Mouse (Mus musculus) hindbrain, embryonic 15.5 days (tissue): Measurements from ENCODE around the gene Nuak2. TPM values are rescaled to one million over a fixed set of nuclear protein-coding genes. Genes with fewer than 3 reads are reported as not detected.

Experiments used
- ATAC-seq: fragments of 200-750 bp; cut with Nextera tagmentation; 2 replicates; pipeline ENCODE4 v1.8.0; 2017; ENCODE audit warnings: low read depth, moderate number of reproducible peaks, moderate TSS enrichment; ENCODE audit not compliant: low FRiP score
- H3K27ac ChIP-seq: fragments of 300-500 bp; sonication (generic); replicated peaks from 2 replicates; pipeline ENCODE4 v1.5.1; 2015; ENCODE audit warnings: mild to moderate bottlenecking, inconsistent platforms
- H3K27me3 ChIP-seq: fragments of 300-500 bp; sonication (generic); 2 replicates; pipeline ENCODE4 v1.6.1; 2015; ENCODE audit warnings: control low read depth, inconsistent platforms
- H3K36me3 ChIP-seq: fragments of 300-500 bp; sonication (generic); 2 replicates; pipeline ENCODE4 v1.6.1; 2015; ENCODE audit warnings: control low read depth, inconsistent platforms
- H3K4me1 ChIP-seq: fragments of 300-500 bp; sonication (generic); replicated peaks from 2 replicates; pipeline ENCODE4 v1.6.1; 2015; ENCODE audit warnings: control low read depth, inconsistent platforms
- H3K4me2 ChIP-seq: fragments of 300-500 bp; sonication (generic); 2 replicates; pipeline ENCODE4 v1.6.1; 2015; ENCODE audit warnings: moderate library complexity, mild to moderate bottlenecking, inconsistent platforms
- H3K4me3 ChIP-seq: fragments of 300-500 bp; sonication (generic); 2 replicates; pipeline ENCODE4 v1.5.1; 2015; ENCODE audit warnings: mild to moderate bottlenecking, inconsistent platforms
- H3K9ac ChIP-seq: fragments of 300-500 bp; sonication (generic); 2 replicates; pipeline ENCODE4 v1.6.1; 2015; ENCODE audit warnings: inconsistent platforms
- H3K9me3 ChIP-seq: fragments of 300-500 bp; sonication (generic); 2 replicates; pipeline ENCODE4 v1.6.1; 2016; ENCODE audit warnings: control low read depth, inconsistent platforms
- WGBS: fragments of 180-500 bp; shearing (Covaris S2); methylation state at CpG from one replicate; pipeline ENCODE4 v1.1.7; 2015; 5-methylcytosine and 5-hydroxymethylcytosine counted together
- polyA plus RNA-seq: library from polyadenylated mRNA; unstranded; fragments of >200 nt; fragmentation: Nextera tagmentation; extraction: Ambion mirVana; gene quantifications from 2 replicates; pipeline ENCODE4 v1.2.1, GENCODE M21; 2015

The Nuak2 gene
- polyA plus RNA-seq, 1 experiment from 2014 or later, result 12.9 TPM

- Histone ChIP-seq H3K27me3 (no peaks in the 10 kb centered on the region), H3K4me1 (peaks cover 65% of the 10 kb centered on the region), H3K9ac (peak overlapping the region; percentile 86; the same call in 1 of the 2 replicates), H3K27ac (no peak overlapping the region; the same call in 1 of the 2 replicates), H3K36me3 (no peaks in the 10 kb centered on the region), H3K4me3 (peak overlapping the region; percentile 65), H3K4me2 (peak overlapping the region; percentile 98), H3K9me3 (no peaks in the 10 kb centered on the region)
- WGBS, result 80% methylated on average over 5 of the region's 5 CpGs
- ATAC-seq, result no peak
These were observed 16.2 kb upstream of the Nuak2 start for GRCm38 (mm10) chr1:132299744-132300143.

- Histone ChIP-seq H3K4me3 (no peak overlapping the region), H3K4me1 (peaks cover 51% of the 10 kb centered on the region), H3K4me2 (peak overlapping the region; percentile 98; the same call in 1 of the 2 replicates), H3K36me3 (no peaks in the 10 kb centered on the region), H3K27ac (no peak overlapping the region), H3K9ac (no peak overlapping the region), H3K27me3 (no peaks in the 10 kb centered on the region), H3K9me3 (no peaks in the 10 kb centered on the region)
- WGBS, result 75% methylated on average over 5 of the region's 5 CpGs
- ATAC-seq, result no peak
These were observed 14.7 kb upstream of the Nuak2 start for GRCm38 (mm10) chr1:132301242-132301641.

- Histone ChIP-seq H3K4me2 (peak overlapping the region; percentile 98; the same call in 1 of the 2 replicates), H3K27ac (no peak overlapping the region), H3K4me1 (peaks cover 46% of the 10 kb centered on the region), H3K9me3 (no peaks in the 10 kb centered on the region), H3K9ac (no peak overlapping the region), H3K4me3 (no peak overlapping the region), H3K36me3 (no peaks in the 10 kb centered on the region), H3K27me3 (no peaks in the 10 kb centered on the region)
- 92% methylated on average over 9 of the region's 9 CpGs for WGBS
- ATAC-seq, result no peak
These were observed 13.5 kb upstream of the Nuak2 start for GRCm38 (mm10) chr1:132302341-132302866.

- Histone ChIP-seq H3K36me3 (no peaks in the 10 kb centered on the region), H3K27ac (no peak overlapping the region), H3K4me2 (no peak overlapping the region), H3K4me1 (peaks cover 23% of the 10 kb centered on the region), H3K9ac (no peak overlapping the region), H3K4me3 (no peak overlapping the region), H3K9me3 (no peaks in the 10 kb centered on the region), H3K27me3 (no peaks in the 10 kb centered on the region)
- 28% methylated on average over 9 of the region's 9 CpGs for WGBS
- ATAC-seq, result no peak
These were observed 11.2 kb upstream of the Nuak2 start for GRCm38 (mm10) chr1:132304618-132305214.

- no peak overlapping the region for H3K9ac ChIP-seq
- 36% methylated on average over 4 of the region's 4 CpGs for WGBS
- no peak overlapping the region for H3K4me3 ChIP-seq
- H3K9me3 ChIP-seq, result no peaks in the 10 kb centered on the region
- H3K4me1 ChIP-seq, result peaks cover 12% of the 10 kb centered on the region
- no peak overlapping the region for H3K27ac ChIP-seq
- no peaks in the 10 kb centered on the region for H3K27me3 ChIP-seq
- no peak overlapping the region for H3K4me2 ChIP-seq
- no peak for ATAC-seq
- H3K36me3 ChIP-seq, result no peaks in the 10 kb centered on the region
These were observed 9.8 kb upstream of the Nuak2 start for GRCm38 (mm10) chr1:132306160-132306559.

GRCm38 (mm10) chr1:132306808-132307207, 9.1 kb upstream of the Nuak2 start:
- no peak for ATAC-seq
- WGBS, result 24% methylated on average over 4 of the region's 4 CpGs

GRCm38 (mm10) chr1:132307962-132308361, 8.0 kb upstream of the Nuak2 start:
- Histone ChIP-seq H3K4me2 (no peak overlapping the region), H3K9ac (no peak overlapping the region), H3K27ac (no peak overlapping the region), H3K36me3 (no peaks in the 10 kb centered on the region), H3K4me3 (no peak overlapping the region), H3K27me3 (no peaks in the 10 kb centered on the region), H3K4me1 (no peaks in the 10 kb centered on the region), H3K9me3 (no peaks in the 10 kb centered on the region)
- no peak for ATAC-seq
- WGBS, result 82% methylated on average over 6 of the region's 6 CpGs

More at GRCm38 (mm10) chr1:132306808-132307207, 9.1 kb upstream of the Nuak2 start:
- H3K36me3 ChIP-seq, result no peaks in the 10 kb centered on the region
- no peaks in the 10 kb centered on the region for H3K27me3 ChIP-seq
- no peak overlapping the region for H3K9ac ChIP-seq
- no peak overlapping the region for H3K4me2 ChIP-seq
- no peaks in the 10 kb centered on the region for H3K9me3 ChIP-seq
- H3K4me1 ChIP-seq, result peaks cover 5% of the 10 kb centered on the region; the same call in 1 of the 2 replicates
- H3K4me3 ChIP-seq, result no peak overlapping the region
- H3K27ac ChIP-seq, result no peak overlapping the region

GRCm38 (mm10) chr1:132308674-132309073, 7.3 kb upstream of the Nuak2 start:
- Histone ChIP-seq H3K9ac (no peak overlapping the region), H3K27ac (no peak overlapping the region), H3K4me2 (no peak overlapping the region), H3K9me3 (no peaks in the 10 kb centered on the region), H3K4me3 (no peak overlapping the region), H3K27me3 (no peaks in the 10 kb centered on the region), H3K4me1 (no peaks in the 10 kb centered on the region), H3K36me3 (no peaks in the 10 kb centered on the region)
- WGBS, result 85% methylated on average over 7 of the region's 7 CpGs
- ATAC-seq, result no peak

- Histone ChIP-seq H3K27ac (no peak overlapping the region), H3K27me3 (peaks cover 5% of the 10 kb centered on the region; the same call in 1 of the 2 replicates), H3K36me3 (no peaks in the 10 kb centered on the region), H3K9ac (no peak overlapping the region), H3K4me1 (peaks cover 5% of the 10 kb centered on the region; the same call in 1 of the 2 replicates), H3K4me3 (no peak overlapping the region), H3K9me3 (no peaks in the 10 kb centered on the region), H3K4me2 (no peak overlapping the region)
- ATAC-seq, result no peak
- WGBS, result 75% methylated on average over 7 of the region's 7 CpGs
These were observed 5.2 kb upstream of the Nuak2 start for GRCm38 (mm10) chr1:132310754-132311153.

GRCm38 (mm10) chr1:132311174-132311859, 4.6 kb upstream of the Nuak2 start:
- no peak overlapping the region for H3K4me3 ChIP-seq
- no peak overlapping the region for H3K4me2 ChIP-seq
- WGBS, result 81% methylated on average over 10 of the region's 10 CpGs
- H3K4me1 ChIP-seq, result peaks cover 8% of the 10 kb centered on the region
- ATAC-seq, result no peak
- H3K36me3 ChIP-seq, result no peaks in the 10 kb centered on the region
- H3K9me3 ChIP-seq, result no peaks in the 10 kb centered on the region
- H3K27ac ChIP-seq, result no peak overlapping the region
- H3K27me3 ChIP-seq, result peaks cover 5% of the 10 kb centered on the region; the same call in 1 of the 2 replicates
- H3K9ac ChIP-seq, result no peak overlapping the region

GRCm38 (mm10) chr1:132312043-132312442, 3.9 kb upstream of the Nuak2 start:
- no peaks in the 10 kb centered on the region for H3K9me3 ChIP-seq
- peaks cover 15% of the 10 kb centered on the region for H3K4me1 ChIP-seq
- ATAC-seq, result no peak
- H3K27me3 ChIP-seq, result peaks cover 5% of the 10 kb centered on the region; the same call in 1 of the 2 replicates
- 71% methylated on average over 2 of the region's 2 CpGs for WGBS
- no peak overlapping the region for H3K9ac ChIP-seq
- H3K4me3 ChIP-seq, result no peak overlapping the region
- no peak overlapping the region for H3K27ac ChIP-seq
- no peaks in the 10 kb centered on the region for H3K36me3 ChIP-seq
- H3K4me2 ChIP-seq, result no peak overlapping the region

- WGBS, result 66% methylated on average over 3 of the region's 3 CpGs
- H3K4me2 ChIP-seq, result no peak overlapping the region
- no peak overlapping the region for H3K9ac ChIP-seq
- no peaks in the 10 kb centered on the region for H3K9me3 ChIP-seq
- no peak overlapping the region for H3K27ac ChIP-seq
- peaks cover 22% of the 10 kb centered on the region for H3K4me1 ChIP-seq
- no peaks in the 10 kb centered on the region for H3K36me3 ChIP-seq
- H3K4me3 ChIP-seq, result no peak overlapping the region
- peaks cover 5% of the 10 kb centered on the region; the same call in 1 of the 2 replicates for H3K27me3 ChIP-seq
- no peak for ATAC-seq
These were observed 3.2 kb upstream of the Nuak2 start for GRCm38 (mm10) chr1:132312703-132313102.
